Mouse (Mus musculus) layer of hippocampus, adult 9-10 months (tissue): ENCODE data around the gene Aga.
"Not testable (repeated sequence)": the region's sequence is repeated elsewhere in the genome, so short reads cannot be mapped to it uniquely, and the experiment has no call there.

ENCODE experiments used
- DNase-seq: peaks from one replicate; pipeline ENCODE4 v3.0.0; 2022; ENCODE audit warnings: low spot score

Gene Aga

GRCm38 (mm10) chr8:53511551-53512127, at the start of gene Aga:
Gene Aga, plus strand, starts transcription at chr8:53511727.
- peak; percentile 67 for DNase-seq

- DNase-seq, result no peak
Observed at GRCm38 (mm10) chr8:53489063-53489462, 22.5 kb upstream of the Aga start.

GRCm38 (mm10) chr8:53496216-53496615, 15.3 kb upstream of the Aga start:
- no peak for DNase-seq

GRCm38 (mm10) chr8:53496885-53497326, 14.6 kb upstream of the Aga start:
- DNase-seq, result no peak

- DNase-seq, result not testable (repeated sequence)
Observed at GRCm38 (mm10) chr8:53538049-53538448, 26.5 kb downstream of the Aga start.

GRCm38 (mm10) chr8:53539585-53539984, 28.1 kb downstream of the Aga start:
- DNase-seq, result no peak

GRCm38 (mm10) chr8:53562441-53563040, 51.0 kb downstream of the Aga start:
- DNase-seq, result no peak

- DNase-seq, result no peak
Observed at GRCm38 (mm10) chr8:53566223-53566622, 54.7 kb downstream of the Aga start.
